Mouse (Mus musculus) heart, adult 18-20 months (tissue): ENCODE results near the gene Ltk. TPM values are rescaled to one million over a fixed set of nuclear protein-coding genes. Genes with fewer than 3 reads are reported as not detected.
"Not testable (repeated sequence)": the region's sequence is repeated elsewhere in the genome, so short reads cannot be mapped to it uniquely, and the experiment has no call there.

Experiments
- DNase-seq, 2 experiments: peaks; one replicate each; pipeline ENCODE4 v3.0.0; 2021 to 2022; ENCODE audit warnings: mixed read lengths in 1 of 2
- total RNA-seq, 2 experiments: library from RNA; stranded (reverse); gene quantifications; 2 replicates each; pipeline ENCODE4 v1.2.3; 2021

Ltk gene
- total RNA-seq, 2 experiments from 2014 or later = 0.13 TPM; not detected in 1

GRCm38 (mm10) chr2:119758844-119759835, 1.1 kb downstream of the Ltk start:
- no peak for DNase-seq

- peak in 1 of 2 experiments; percentile 25 for DNase-seq
Measured at GRCm38 (mm10) chr2:119758101-119758843, 2.0 kb downstream of the Ltk start.

DNA sequence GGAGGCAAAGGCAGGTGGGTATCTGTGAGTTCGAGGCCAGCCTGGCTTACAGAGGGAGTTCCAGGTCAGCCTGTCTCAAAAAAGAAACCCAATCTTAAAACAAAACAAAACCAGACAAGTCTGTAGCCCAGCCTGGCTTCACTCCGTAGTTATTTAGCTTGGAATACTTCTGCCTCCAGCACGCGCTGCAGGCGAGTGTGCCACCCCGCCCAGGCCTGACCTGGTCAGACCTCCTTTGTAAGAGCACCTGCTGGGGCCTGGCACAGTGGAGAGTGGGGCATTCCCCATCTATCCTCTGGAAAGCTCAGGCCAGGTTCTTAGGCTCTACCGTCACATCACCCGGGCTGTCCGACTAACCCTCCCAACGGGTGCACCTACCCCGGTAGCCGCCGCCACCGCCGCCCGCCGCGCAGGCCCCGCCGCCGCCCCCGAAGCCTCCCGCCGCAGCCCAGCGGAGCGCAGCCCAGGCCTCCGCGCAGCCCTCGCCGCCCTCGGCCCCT, 2.6 kb downstream of the Ltk start:
- DNase-seq = no peak

DNA sequence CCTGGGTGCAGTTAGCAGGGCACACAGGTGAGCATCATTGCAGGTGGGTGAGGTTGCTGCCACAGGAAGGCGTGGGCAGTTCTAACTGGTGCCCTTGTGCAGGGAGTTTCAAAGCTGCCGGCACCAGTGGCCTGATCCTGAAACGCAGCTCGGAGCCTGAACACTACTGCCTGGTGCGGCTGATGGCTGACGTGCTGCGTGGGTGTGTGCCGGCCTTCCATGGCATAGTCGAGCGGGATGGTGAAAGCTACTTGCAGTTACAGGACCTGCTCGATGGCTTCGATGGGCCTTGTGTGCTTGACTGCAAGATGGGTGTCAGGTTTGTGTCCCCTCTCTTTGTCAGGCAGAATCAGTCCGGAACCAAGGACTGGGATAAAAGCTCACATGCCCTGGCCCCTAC, 11.0 kb downstream of the Ltk start:
- DNase-seq = no peak

DNA sequence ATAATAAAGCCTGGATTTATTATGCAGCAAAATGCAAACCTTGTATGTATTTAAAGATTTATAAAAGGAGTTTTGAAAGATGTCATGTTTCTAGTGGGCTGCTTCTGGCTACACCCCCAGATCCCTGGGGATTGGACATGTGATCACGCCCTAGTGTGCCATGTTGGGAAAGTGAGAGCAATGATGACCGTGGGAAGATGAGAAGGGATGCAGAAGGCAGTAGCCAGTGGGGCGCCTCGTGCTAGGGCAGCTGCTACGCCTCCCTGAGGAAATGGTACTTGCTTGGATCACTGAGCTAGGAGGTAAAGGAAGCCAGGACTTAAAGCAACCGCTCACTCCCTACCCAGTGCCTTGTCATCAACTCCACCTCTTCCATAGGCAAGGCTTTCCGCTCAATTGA, 12.7 kb downstream of the Ltk start:
- DNase-seq = no peak

DNA sequence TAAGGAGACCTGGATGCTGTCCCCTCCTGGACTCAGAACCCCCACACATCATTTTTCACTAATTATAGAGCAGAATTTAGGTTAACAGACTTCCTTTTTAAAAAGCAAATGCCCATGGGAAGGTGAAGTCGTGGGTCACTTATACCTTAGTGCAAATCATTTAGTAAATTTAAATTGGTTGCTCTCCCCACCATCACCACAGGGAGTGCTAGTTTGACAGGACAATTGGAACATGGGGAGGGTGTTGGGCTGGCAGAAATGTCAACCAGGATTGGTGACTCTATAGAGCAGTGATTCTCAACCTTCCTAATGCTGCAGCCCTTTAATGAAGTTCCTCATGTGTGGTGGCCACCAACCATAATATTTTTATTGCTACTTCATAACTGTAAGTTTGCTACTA, 14.9 kb downstream of the Ltk start:
- peak in 1 of 2 experiments; percentile 38 for DNase-seq

DNA sequence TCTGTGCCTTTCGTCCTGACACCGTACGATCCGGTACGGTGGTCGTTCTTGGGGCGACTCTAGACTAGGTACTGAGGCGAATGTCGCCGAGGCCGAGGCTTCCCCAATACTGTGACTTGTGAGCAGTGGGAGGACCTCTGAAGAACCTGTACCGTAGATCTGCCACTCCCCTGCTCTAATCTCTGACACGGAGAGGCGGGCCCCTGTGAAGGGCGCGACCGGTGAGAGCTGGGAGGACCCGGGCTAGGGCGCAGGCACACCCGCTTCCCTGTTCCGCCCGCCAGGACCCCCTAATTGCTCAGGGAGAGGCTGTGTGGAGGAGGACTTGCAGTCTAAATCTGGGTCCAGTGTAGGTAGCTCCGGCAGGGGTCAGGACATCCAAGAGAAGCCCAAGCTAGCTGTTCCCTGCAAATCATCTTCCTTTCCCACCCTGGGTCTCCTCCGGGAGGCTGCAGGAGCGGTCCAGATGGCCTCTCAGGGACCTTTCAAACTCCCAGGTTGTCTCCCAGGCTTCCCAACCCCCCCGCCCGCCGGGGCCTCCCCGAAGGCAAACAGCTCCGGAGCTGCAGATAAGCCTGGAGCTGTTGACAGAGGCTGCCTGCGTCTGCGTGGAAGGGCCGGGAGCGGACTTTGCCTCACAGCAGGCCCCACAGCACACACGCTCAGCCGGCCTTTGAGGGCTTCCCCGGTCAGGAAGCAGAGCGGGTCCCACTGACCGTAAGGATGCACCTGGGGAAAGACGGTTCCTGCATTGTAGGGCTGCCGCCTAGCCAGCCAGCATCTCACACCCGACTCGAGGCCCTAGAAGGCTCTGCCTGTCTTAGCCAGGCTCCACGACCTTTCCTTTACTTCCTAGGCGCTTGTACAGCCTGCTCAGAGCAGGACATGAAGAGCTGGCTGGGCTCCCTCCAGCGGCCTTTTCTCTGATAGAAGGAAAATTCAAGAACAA, 15.8 kb downstream of the Ltk start:
- peak; percentile 29 to 32 for DNase-seq

GRCm38 (mm10) chr2:119743808-119744162, 16.4 kb downstream of the Ltk start:
- no peak for DNase-seq

DNA sequence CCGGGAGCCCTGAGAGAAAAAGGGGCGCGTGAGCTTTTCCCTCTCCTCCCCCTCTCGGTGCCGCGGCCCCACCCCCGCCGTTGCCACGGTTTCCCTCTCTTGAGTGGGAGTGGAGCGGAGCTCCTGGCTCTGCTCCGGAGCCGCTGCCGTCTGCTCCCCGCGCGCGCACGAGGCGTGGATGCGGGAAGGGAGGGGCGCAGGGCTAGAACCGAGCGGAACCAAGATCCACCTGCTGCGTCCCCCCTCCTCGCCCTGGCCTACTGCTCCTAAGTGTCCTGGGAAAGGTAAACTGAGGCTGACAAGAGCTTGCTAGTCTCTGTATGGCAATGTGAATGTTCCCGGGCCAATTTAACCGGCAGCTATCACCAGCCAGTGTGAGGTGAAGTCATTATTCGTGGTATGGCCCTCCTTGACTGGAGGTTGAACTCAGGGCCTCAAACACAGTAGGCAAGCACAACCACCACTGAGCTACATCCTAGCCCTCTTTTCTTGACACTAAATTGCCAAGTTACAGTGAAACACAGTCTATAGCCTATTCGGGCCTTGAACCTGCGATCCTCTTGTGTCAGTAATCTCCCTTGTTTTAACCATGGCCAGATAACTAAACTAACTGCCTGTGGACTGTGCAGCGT, 16.9 kb downstream of the Ltk start:
- peak in 1 of 2 experiments; percentile 13 for DNase-seq

- peak; percentile 26 for DNase-seq
Measured at GRCm38 (mm10) chr2:119742461-119743175, 17.6 kb downstream of the Ltk start.

GRCm38 (mm10) chr2:119741581-119742411, 18.4 kb downstream of the Ltk start, which contains the start of gene Itpka:
Gene Itpka, plus strand, starts transcription at chr2:119742337.
- DNase-seq = peak; percentile 54 to 72

GRCm38 (mm10) chr2:119740567-119740966, 19.7 kb downstream of the Ltk start:
- DNase-seq = no peak

- DNase-seq = no peak
Measured at GRCm38 (mm10) chr2:119737124-119737523, 23.1 kb downstream of the Ltk start.

GRCm38 (mm10) chr2:119730735-119731134, 29.5 kb downstream of the Ltk start:
- DNase-seq = no peak

- no peak for DNase-seq
Measured at GRCm38 (mm10) chr2:119727762-119728416, 32.3 kb downstream of the Ltk start.

DNA sequence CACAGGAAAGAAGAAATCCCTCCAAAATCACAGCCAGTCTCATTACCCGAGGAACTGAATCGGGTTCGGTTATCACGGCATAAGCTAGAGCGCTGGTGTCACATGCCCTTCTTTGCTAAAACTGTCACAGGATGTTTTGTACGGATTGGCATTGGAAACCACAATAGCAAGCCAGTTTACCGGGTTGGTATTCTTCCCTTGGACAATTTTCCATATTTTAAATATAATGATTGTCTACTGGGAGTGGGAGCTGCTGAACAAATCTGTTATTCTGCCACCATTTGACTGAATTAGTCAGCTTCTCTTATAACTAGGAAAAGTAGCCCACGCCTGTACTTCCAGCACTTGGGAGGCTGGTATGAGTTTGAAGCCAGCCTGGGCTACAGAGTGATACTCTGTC, 39.2 kb downstream of the Ltk start:
- no peak for DNase-seq

DNA sequence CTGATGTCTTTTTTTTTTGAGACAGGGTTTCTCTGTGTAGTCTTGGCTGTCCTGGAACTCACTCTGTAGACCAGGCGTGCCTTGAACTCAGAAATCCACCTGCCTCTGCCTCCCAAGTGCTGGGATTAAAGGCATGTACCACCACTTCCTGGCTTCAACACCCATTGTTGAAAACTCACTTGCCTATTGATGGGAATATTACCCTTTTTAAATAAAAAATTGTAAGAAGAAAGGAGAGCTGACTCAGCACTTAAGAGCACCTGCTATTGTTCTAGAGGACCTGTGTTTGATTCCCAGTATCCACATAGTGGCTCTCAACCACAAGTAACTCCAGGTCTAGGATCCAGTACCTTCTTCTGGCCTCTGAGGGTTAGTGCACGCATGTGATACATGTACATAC, 44.4 kb downstream of the Ltk start:
- not testable (repeated sequence) for DNase-seq

GRCm38 (mm10) chr2:119710011-119710410, 50.2 kb downstream of the Ltk start:
- no peak for DNase-seq

DNA sequence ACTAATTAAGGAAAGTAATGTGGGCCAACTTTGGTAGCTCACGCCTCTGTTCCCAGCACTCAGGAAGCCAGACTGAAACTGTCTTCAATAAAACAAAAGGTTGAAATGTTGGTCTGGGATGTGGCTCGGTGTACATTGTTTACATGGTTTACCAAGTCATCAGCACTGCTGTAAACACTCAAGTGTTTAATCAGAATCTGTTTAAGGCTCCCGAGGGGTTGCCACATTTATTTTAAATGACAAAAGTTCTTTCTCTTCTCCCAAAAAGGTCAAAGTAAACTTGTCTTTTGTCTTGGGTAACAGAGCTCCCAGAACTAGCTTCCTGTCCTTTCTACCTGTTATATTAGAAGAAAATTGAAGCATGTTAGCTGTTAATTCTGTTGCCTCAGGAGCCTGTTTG, 52.6 kb downstream of the Ltk start:
- no peak for DNase-seq
